Comparison of ENCODE assay signal across 8 mouse cellular contexts in the genomic region with DNA sequence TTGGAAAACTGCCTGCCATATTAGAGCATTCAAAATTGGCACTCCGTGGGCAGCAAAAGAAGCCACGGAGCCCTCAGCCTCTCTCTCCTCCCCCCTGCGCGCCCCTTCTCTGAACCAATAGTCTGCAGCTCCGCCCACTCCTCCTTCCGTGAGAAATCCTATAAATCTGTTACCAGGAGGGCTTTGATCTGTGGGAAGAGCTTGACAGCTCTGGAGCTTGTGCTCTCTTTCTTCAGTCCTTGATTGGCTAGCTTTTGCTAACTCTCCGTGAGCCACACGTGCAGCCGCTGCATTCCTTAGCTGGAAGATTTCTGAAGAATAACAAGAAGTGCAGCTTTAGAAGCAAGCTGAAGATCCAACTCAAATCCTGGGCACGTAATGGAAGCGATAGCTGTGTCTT. TPM values are rescaled to one million over a fixed set of nuclear protein-coding genes. Genes with fewer than 3 reads are reported as not detected.
DNase-seq lines count a peak whose midpoint lies in the region; ATAC-seq lines count a peak whose summit lies in the region.

No protein-coding gene starts in this region.

- WGBS in midbrain, embryonic 10.5 days, result 12% methylated on average over 11 of the region's 11 CpGs

- H3K27ac ChIP-seq in midbrain, embryonic 10.5 days (replicated peaks), result no peak overlapping the region

- H3K9me3 ChIP-seq in midbrain, embryonic 10.5 days (replicated peaks), result no peaks in the 10 kb centered on the region

- no peaks in the 10 kb centered on the region for H3K36me3 ChIP-seq in midbrain, embryonic 10.5 days

- DNase-seq in R1 (ENCODE audit: low read depth, low spot score), result peak; percentile 60
- DNase-seq in adrenal gland, postnatal 36 days, result peak; percentile 11
- DNase-seq in frontal cortex, postnatal 36 days (ENCODE audit: low spot score in 2 of 2), result peak; percentile 5 to 9
- DNase-seq in midbrain, embryonic 10.5 days (ENCODE audit: low spot score), result peak; percentile 49
- no peak for DNase-seq in urinary bladder, adult 18-20 months (ENCODE audit: low spot score in 2 of 2)

- H3K27me3 ChIP-seq in midbrain, embryonic 10.5 days (ENCODE audit: low read depth, poor library complexity, severe bottlenecking), result peaks cover 27% of the 10 kb centered on the region

- ATAC-seq in megakaryocyte, adult 5-6 weeks (ENCODE audit: poor library complexity, severe bottlenecking), result no peak
- no peak for ATAC-seq in cerebellum, adult (ENCODE audit: insufficient number of reproducible peaks, low FRiP score, low TSS enrichment)
- no peak for ATAC-seq in megakaryocyte progenitor cell, adult 5-6 weeks (replicated peaks; ENCODE audit: poor library complexity)

- H3K4me1 ChIP-seq in midbrain, embryonic 10.5 days, result peaks cover 3% of the 10 kb centered on the region; the same call in 1 of the 2 replicates

- H3K4me3 ChIP-seq in midbrain, embryonic 10.5 days, result 0 out of 2 replicates have a peak overlapping the region, but pooled peaks have one; percentile 4

RNA-seq across cellular contexts. Expression of gene Pgr15l, which starts 2.6 kb away (rescaled TPM):
- total RNA-seq in adrenal gland, postnatal 36 days (2021), result not detected
- polyA plus RNA-seq in midbrain, embryonic 10.5 days (2016; fragmentation: Nextera tagmentation; extraction: Ambion mirVana), result not detected in 2 replicates
- total RNA-seq in megakaryocyte, adult 5-6 weeks (2015), result not detected in 2 replicates
- not detected in 2 replicates for total RNA-seq in megakaryocyte, adult 5-6 weeks (2017)
- total RNA-seq in megakaryocyte progenitor cell, adult 5-6 weeks (2015), result not detected in 2 replicates
- not detected in 2 replicates for total RNA-seq in megakaryocyte progenitor cell, adult 5-6 weeks (2017)

Comparison
In these comparisons a context has a peak if more than half of its experiments do, and no peak if none do; other contexts are left out.
1. DNase-seq: peak in R1 (single experiment), adrenal gland, postnatal 36 days (2 of 2), frontal cortex, postnatal 36 days (2 of 2) and midbrain, embryonic 10.5 days (single experiment); none in urinary bladder, adult 18-20 months (0 of 2).